Mouse (Mus musculus): ENCODE data around the gene Sgsm2.

Sgsm2 gene

DNA sequence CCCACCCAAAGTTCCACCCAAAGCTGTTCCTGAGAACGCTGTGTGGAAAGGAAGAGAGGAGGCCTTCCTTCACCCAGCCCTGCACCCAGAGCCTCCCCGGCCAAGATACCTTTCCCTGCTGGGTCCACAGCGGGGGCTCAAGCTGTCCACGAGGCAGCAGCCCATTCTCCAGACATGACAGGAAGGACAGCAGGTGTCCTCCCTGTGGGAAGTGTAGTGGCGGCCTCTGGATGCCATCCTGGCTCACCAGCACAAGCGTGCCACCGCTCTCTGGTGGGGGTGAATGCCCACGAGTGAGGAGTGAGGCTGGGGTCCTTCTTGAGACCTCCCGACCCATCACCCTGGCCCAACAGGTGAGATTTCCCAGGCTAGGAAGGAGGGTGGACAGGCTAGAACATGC is 31.6 kb downstream of the Sgsm2 start:
- no peak for TF ChIP-seq GATA4 (IDR thresholded peaks at IDR 0.05; ENCODE audit: insufficient replicate concordance, low read length)

DNA sequence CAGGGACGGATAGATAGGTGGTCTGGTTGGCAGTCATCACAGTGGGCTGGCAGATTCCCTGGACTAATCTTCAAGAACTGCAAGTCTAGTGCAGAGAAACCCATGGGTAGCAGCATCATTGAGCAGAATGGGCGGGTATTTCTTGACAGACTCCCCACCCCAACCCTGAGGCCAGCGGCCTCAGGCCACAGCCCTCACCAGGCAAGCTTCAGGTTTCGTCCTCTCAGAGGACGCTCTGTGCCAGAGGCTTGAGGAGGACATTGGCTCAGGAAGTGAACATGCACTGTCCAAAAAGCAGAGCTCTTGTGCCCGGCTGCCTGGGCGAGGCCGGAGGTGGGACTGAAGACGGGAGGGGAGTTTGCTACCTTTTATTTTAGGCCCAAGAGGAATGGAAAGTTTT is 32.4 kb downstream of the Sgsm2 start:
- TF ChIP-seq GATA4 (IDR thresholded peaks at IDR 0.05; ENCODE audit: insufficient replicate concordance, low read length) = no peak

DNA sequence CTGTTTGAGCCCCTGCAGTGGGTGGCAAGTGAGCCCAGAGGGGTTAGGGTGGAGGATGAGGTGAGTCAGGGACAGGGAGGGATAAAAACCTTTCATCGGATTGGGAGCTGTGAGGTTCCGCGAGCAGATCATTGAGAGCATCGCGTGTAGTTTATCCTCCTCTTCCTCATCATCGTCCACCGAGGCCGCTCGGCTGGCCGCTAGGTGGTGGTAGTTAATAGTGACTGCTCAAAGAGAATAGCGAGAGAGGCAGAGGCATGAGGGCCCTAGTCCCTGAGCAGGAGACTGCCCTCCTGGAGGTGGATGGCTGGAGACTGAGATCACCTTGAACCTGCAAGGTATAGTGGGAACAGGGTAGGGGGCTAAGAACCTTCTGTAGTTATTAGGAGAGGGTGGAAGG is 33.4 kb downstream of the Sgsm2 start:
- no peak for TF ChIP-seq GATA4 (IDR thresholded peaks at IDR 0.05; ENCODE audit: insufficient replicate concordance, low read length)

GRCm38 (mm10) chr11:74862129-74862528 is 34.7 kb downstream of the Sgsm2 start:
- no peak for TF ChIP-seq GATA4 (IDR thresholded peaks at IDR 0.05; ENCODE audit: insufficient replicate concordance, low read length)

GRCm38 (mm10) chr11:74857756-74858155 is 39.1 kb downstream of the Sgsm2 start:
- no peak for TF ChIP-seq GATA4 (IDR thresholded peaks at IDR 0.05; ENCODE audit: insufficient replicate concordance, low read length)

DNA sequence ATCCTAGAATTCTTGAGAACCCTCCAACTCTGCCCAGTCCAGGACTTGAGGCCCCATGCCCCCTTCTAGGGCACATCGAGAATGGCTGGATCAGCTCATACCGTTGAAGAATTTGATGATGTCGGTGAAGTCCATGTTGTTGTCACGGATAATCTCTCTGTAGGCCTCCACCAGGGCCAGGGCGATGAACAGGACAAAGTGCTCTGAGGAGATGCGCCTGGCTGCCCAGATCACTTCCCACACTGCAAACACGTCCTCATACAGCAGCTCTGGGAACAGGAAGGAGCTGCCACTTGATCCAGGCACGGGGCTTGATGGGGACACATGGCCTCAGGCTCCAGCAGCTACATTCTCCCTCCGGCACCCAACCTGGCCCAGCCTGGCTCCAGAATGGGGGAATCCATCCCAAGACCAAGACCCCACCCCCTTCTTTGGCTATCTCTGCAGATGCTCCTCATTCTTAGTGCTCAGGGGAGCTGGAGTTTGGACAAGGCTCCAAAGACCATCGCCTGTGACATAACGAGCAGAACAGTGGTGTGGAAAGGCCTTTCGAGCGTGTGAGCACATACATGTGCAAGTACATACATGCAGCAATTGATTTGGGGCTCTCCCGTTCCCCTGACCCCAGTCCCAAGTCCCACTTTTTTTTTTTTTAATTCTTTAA is 45.7 kb downstream of the Sgsm2 start:
- no peak for TF ChIP-seq GATA4 (IDR thresholded peaks at IDR 0.05; ENCODE audit: insufficient replicate concordance, low read length)

DNA sequence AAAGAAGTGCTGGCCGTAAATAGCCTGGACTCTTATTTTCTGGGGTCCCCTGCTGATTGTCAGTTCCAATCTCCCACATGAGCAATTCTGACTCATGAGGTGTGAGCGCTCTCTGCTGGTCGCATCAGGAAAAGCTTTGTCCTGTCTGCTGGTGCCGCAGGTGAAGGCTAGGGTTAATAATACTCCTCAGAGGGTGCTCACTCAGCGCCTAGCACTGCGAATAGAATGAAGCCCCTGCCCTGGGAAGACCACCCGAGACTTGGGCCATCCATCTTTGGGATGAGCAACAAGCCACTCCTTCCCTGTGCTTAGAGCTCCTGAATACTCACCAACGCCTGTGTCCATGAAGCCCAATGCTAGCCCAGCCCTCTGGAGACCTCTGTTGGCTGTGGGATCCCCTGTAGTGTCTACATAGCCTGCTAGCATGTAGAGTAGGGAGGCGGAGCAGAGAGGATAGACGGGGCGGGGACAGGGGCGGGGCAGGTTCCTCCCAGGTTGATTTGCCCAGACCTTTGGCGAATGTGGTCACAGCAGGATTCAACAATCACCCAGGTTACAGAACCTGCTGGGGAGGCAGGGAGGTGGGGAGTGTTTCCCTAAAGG is 48.8 kb downstream of the Sgsm2 start:
- no peak for TF ChIP-seq GATA4 (IDR thresholded peaks at IDR 0.05; ENCODE audit: insufficient replicate concordance, low read length)

DNA sequence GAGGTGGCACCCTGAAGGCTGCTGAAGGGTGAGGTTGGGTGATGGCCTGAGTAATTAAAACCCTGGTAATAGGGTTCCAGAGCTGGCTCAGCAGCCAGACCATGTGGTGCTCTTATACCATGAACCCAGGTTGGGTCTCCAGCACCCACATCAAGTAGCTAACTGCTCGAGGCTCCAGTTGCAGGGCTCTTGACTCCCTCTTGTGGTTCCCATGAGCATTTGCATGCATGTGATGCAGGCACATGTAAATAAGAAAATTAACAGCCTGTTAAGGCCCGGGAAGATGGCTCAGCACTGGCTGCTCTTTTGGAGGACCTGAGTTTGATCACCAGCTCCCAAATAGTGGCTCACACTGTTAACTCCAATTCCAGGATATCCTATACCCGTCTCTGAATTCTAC is 51.1 kb downstream of the Sgsm2 start:
- TF ChIP-seq GATA4 (IDR thresholded peaks at IDR 0.05; ENCODE audit: insufficient replicate concordance, low read length) = no peak

- TF ChIP-seq GATA4 (IDR thresholded peaks at IDR 0.05; ENCODE audit: insufficient replicate concordance, low read length) = no peak
Observed at GRCm38 (mm10) chr11:74843761-74844160, 53.1 kb downstream of the Sgsm2 start.

DNA sequence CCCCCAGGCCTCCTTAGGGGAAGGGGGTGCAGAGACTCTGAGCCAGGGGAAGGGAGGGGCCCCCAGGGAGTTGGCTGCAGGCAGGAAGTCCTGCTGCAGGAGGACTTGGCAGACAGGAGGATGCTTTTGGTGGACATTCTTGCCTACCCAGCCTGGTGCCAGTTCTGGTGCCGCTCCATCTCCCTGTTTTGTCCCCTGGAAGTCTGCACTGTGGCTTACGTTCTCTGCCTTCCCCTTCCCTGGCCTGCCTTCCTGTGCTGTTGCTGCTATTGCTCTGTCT is 53.5 kb downstream of the Sgsm2 start:
- TF ChIP-seq GATA4 (IDR thresholded peaks at IDR 0.05; ENCODE audit: insufficient replicate concordance, low read length) = no peak

GRCm38 (mm10) chr11:74842656-74843434 is 54.0 kb downstream of the Sgsm2 start:
- no peak for TF ChIP-seq GATA4 (IDR thresholded peaks at IDR 0.05; ENCODE audit: insufficient replicate concordance, low read length)

GRCm38 (mm10) chr11:74842045-74842444 is 54.8 kb downstream of the Sgsm2 start:
- no peak for TF ChIP-seq GATA4 (IDR thresholded peaks at IDR 0.05; ENCODE audit: insufficient replicate concordance, low read length)

- no peak for TF ChIP-seq GATA4 (IDR thresholded peaks at IDR 0.05; ENCODE audit: insufficient replicate concordance, low read length)
Observed at GRCm38 (mm10) chr11:74841366-74841765, 55.5 kb downstream of the Sgsm2 start.

- no peak for TF ChIP-seq GATA4 (IDR thresholded peaks at IDR 0.05; ENCODE audit: insufficient replicate concordance, low read length)
Observed at GRCm38 (mm10) chr11:74840739-74841138, 56.1 kb downstream of the Sgsm2 start.

DNA sequence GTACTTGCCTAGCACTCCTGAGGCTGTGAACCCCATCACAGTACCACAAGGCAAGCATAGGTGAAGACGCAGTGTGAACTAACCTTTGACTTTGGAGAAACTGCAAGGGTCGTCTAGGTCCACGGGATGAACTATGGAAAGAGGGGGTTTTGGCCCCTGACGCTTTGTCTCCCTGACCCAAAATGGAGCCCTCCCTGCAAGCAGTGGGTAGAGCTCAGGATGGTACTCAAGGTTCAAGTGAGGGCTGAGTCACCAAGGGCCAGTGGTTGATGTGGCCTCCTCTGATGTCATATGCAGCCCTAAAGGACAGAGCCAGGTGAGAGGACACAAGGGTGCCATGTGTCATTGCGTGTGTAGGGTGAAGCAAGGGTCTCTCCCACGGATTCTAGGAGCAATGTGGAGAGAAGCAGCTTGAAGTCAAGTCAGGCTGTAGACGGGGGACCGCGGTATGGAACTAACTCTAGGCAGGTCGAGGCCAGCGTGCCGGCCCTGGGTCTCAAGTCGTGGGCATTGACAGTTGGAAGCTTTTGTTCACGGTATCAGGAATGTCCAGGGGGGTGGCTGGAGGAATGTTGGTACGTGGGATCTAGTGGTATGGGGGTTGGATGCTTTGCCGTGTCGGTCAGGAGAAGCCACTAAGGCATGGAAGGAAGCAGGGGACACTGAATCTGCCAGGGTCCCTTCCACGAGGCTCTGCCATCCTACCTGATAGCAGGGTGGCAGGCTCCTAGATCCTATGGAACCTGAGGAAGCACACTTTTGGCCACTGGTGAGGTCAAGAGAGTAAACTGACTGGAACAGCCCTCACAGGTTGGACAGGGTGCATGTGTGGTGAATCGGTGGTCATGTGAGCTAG is 56.8 kb downstream of the Sgsm2 start:
- no peak for TF ChIP-seq GATA4 (IDR thresholded peaks at IDR 0.05; ENCODE audit: insufficient replicate concordance, low read length)

DNA sequence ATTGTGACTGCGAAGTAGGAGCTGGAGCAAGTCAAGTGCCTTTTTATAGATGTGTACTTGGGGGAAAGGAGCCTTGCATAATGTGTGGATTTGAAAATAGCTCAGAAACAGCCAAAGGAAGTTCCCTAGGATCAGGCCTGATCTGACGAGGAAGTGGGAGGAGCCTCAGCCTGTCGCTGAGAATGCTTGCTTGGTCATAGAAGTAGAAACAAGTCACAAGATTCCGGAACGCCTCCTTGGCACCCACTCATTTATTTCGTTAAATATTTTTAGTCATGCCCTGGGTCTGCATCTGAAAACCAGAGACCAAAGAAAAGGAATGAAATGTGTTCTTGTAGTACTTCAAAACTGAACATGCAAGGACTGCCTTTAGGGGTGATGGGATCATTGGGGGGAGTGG is 57.9 kb downstream of the Sgsm2 start:
- no peak for TF ChIP-seq GATA4 (IDR thresholded peaks at IDR 0.05; ENCODE audit: insufficient replicate concordance, low read length)
